Mouse (Mus musculus) left cerebral cortex, postnatal 36 days (tissue): ENCODE data around the gene Apobr. TPM values are rescaled to one million over a fixed set of nuclear protein-coding genes. Genes with fewer than 3 reads are reported as not detected.

ENCODE experiments used
- DNase-seq, 2 experiments: peaks; one replicate each; pipeline ENCODE4 v3.0.0; 2021 to 2022; ENCODE audit warnings: low spot score in 2 of 2, mixed read lengths in 1 of 2
- intact Hi-C: fragments of 180-260 bp; cut with DNase I; formaldehyde crosslinking; loops from one replicate; pipeline ENCODE4 v1.15.1; 2025
- microRNA-seq: library from miRNA; unstranded; fragments of <30 nt; microRNA quantifications from one replicate; pipeline ENCODE4 v1.2.0, GENCODE M21; 2022
- total RNA-seq, 2 experiments: library from RNA; stranded (reverse); gene quantifications; 2 replicates each; pipeline ENCODE4 v1.2.3; 2021

The Apobr gene
- total RNA-seq, 2 experiments from 2014 or later, result 0.39 to 0.63 TPM

- intact Hi-C loops, result no loop called here
- no peak for DNase-seq
Observed at GRCm38 (mm10) chr7:126630824-126631518, 46.2 kb downstream of the Apobr start, which contains the start of gene Nupr1. Nupr1 (minus strand) TSS chr7:126630861.

GRCm38 (mm10) chr7:126632478-126632877, 47.7 kb downstream of the Apobr start:
- intact Hi-C loops, result no loop called here
- DNase-seq, result no peak

- intact Hi-C loops, result no loop called here
- no peak for DNase-seq
Observed at GRCm38 (mm10) chr7:126635375-126635774, 50.6 kb downstream of the Apobr start.

DNA sequence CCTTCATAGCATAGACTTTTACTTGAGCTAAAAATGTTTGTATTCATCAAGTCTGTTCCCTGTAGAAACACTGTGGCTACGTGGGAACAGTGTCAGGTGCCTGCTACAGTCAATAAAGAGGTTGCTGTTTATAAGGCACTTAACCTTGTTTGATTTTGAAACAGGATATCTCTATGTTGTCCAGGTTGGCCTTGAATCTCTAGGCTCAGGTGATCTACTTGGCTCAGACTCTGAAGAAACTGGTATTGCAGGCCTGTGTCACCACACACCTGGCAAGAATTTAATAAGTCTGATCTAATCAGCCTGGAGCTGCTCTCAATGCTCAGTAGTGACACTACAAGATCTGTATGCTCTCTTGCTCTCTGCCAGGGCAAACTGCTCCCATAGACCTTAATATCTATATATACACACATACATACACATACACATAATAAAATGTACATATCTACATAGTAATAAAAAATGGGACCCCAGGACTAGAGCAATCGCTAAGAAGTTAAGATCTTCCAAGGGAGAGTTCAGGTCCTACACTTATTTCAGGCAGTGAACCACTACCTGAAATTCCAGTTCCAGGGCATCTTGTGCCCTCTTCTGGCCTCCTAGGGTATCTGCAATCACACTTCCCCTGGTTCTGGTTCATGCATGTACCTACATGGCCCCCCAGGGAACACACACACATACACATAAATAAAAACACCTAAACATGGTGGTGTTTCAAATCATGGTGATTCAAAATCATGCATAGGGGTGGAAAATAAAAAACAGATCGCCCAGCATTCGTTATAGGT, 52.2 kb downstream of the Apobr start:
- no peak for DNase-seq
- intact Hi-C loops, result loop anchor here (2.0 kb wide), 1 partner anchor 50 kb away; no protein-coding TSS in a partner anchor

Small RNA genes within 50 kb of the gene (microRNA-seq; reads per million reads assigned to microRNA genes)
- 6.3 reads per million, percentile 22 among the genes with 10 or more reads in this experiment for gene Mir7059

Other genes starting within 250 kb of the Apobr start
- gene Lat, start 215.4 kb upstream of the Apobr start, total RNA-seq, result 1 to 10 TPM in 1 of 2 experiments, under 1 TPM in 1; 0.57 to 1.5 TPM
- 10 to 100 TPM; 81.5 to 85.5 TPM for gene Spns1, start 207.5 kb upstream of the Apobr start, total RNA-seq
- gene Nfatc2ip, start 188.2 kb upstream of the Apobr start, total RNA-seq, result 1 to 10 TPM; 5.2 to 5.5 TPM
- not detected for gene Cd19, start 170.1 kb upstream of the Apobr start, total RNA-seq
- gene Rabep2, start 156.2 kb upstream of the Apobr start, total RNA-seq, result 10 to 100 TPM; 11.0 to 11.6 TPM
- under 1 TPM in 1 of 2 experiments, not detected in 1; 0.54 TPM for gene Atp2a1, start 121.8 kb upstream of the Apobr start, total RNA-seq
- gene Sh2b1, start 109.5 kb upstream of the Apobr start, total RNA-seq, result 10 to 100 TPM; 68.5 to 73.5 TPM
- gene Tufm, start 97.6 kb upstream of the Apobr start, total RNA-seq, result 10 to 100 TPM; 77.2 to 81.6 TPM
- 100 to 1,000 TPM; 102 to 144 TPM for gene Atxn2l, start 81.5 kb upstream of the Apobr start, total RNA-seq
- 100 to 1,000 TPM; 169 to 193 TPM for gene Eif3c, start 18.5 kb upstream of the Apobr start, total RNA-seq
- gene Cln3, start 875 bp downstream of the Apobr start, total RNA-seq, result 10 to 100 TPM; 27.4 to 35.8 TPM
- not detected for gene Il27, start 10.0 kb downstream of the Apobr start, total RNA-seq
- gene Nupr1, start 45.9 kb downstream of the Apobr start, total RNA-seq, result 10 to 100 TPM; 16.6 to 17.2 TPM
- gene Sgf29, start 64.4 kb downstream of the Apobr start, total RNA-seq, result 10 to 100 TPM; 27.2 to 38.4 TPM
- gene Sult1a1, start 91.5 kb downstream of the Apobr start, total RNA-seq, result 10 to 100 TPM in 1 of 2 experiments, 1 to 10 TPM in 1; 9.6 to 15.9 TPM
- 100 to 1,000 TPM in 1 of 2 experiments, 10 to 100 TPM in 1; 85.8 to 109 TPM for gene Bola2, start 110.5 kb downstream of the Apobr start, total RNA-seq
- gene Slx1b, start 110.8 kb downstream of the Apobr start, total RNA-seq, result 10 to 100 TPM; 17.6 to 20.3 TPM
- 100 to 1,000 TPM; 159 to 176 TPM for gene Coro1a, start 122.8 kb downstream of the Apobr start, total RNA-seq
- gene Mapk3, start 174.7 kb downstream of the Apobr start, total RNA-seq, result 100 to 1,000 TPM; 148 to 172 TPM
- gene Gdpd3, start 181.4 kb downstream of the Apobr start, total RNA-seq, result 1 to 10 TPM in 1 of 2 experiments, under 1 TPM in 1; 0.99 to 3.0 TPM
- gene Ypel3, start 192.0 kb downstream of the Apobr start, total RNA-seq, result 100 to 1,000 TPM; 303 to 345 TPM
- gene Tbx6, start 196.5 kb downstream of the Apobr start, total RNA-seq, result under 1 TPM; 0.54 to 0.68 TPM
- 10 to 100 TPM; 47.5 to 49.9 TPM for gene Ppp4c, start 207.6 kb downstream of the Apobr start, total RNA-seq
- 10 to 100 TPM; 81.6 to 84.1 TPM for gene Fam57b, start 212.7 kb downstream of the Apobr start, total RNA-seq
- gene 4930451I11Rik, start 246.7 kb downstream of the Apobr start, total RNA-seq, result not detected